Mouse (Mus musculus) adrenal gland, postnatal 4 days (tissue): ENCODE results near the gene Frk. TPM values are rescaled to one million over a fixed set of nuclear protein-coding genes. Genes with fewer than 3 reads are reported as not detected.
"Not testable (repeated sequence)": the region's sequence is repeated elsewhere in the genome, so short reads cannot be mapped to it uniquely, and the experiment has no call there.

ENCODE experiments used
- DNase-seq, 2 experiments: peaks; one replicate each; pipeline ENCODE4 v3.0.0; 2021 to 2022; ENCODE audit warnings: low spot score in 2 of 2, mixed read lengths in 2 of 2
- total RNA-seq, 2 experiments: library from RNA; stranded (reverse); gene quantifications; 2 replicates each; pipeline ENCODE4 v1.2.3; 2021

Frk gene
- total RNA-seq, 2 experiments from 2014 or later = 17.0 to 19.0 TPM

DNA sequence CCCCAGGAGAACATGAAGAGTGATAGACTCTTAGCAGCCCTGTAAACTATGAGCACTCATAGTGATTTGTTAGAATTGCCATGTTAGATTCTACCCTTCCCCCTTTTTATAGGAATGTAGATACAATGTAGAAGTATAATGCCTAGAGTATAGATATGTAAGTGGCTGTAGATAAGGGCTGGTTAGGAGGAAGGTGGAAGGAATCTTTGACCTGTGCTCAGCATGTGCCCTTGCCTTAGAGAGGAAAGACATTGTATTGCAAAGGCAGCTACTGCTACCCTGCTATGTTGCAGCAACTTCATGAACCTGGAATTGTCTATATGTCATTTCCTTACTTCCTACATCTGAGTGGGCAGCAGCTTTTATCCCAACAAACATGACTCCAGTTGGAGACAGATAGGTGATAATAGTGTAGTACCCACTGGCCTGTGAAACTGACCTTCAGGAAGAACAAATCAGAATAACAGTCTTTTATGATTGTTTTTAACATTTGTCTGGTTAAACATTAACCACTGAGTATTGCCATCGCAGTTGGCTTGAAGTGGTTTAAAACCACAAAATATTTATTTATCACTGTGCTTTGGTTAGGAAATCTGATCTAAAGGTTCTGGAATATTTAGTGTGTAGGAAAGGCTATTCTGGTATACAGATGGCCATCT is 80.4 kb downstream of the Frk start:
- DNase-seq = no peak

DNA sequence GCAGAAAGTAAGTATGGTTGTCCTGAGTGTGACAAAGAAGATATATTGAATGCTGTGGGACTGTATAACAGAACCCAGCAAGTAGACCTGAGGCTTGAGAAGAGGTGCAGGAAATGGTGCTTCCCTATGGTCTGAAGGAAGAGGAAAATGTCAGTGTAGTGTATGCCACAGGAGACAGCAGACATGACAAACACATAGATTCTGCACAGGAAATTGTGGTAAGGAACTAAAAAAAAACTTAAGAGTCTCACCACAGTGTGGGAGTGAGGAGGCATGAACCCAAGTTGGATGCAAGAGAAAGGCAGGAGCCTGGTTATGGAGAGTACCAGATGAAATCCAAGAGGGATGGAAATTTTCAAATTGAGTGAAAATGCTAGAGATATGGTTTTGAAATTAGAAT is 132.3 kb downstream of the Frk start:
- no peak for DNase-seq

DNA sequence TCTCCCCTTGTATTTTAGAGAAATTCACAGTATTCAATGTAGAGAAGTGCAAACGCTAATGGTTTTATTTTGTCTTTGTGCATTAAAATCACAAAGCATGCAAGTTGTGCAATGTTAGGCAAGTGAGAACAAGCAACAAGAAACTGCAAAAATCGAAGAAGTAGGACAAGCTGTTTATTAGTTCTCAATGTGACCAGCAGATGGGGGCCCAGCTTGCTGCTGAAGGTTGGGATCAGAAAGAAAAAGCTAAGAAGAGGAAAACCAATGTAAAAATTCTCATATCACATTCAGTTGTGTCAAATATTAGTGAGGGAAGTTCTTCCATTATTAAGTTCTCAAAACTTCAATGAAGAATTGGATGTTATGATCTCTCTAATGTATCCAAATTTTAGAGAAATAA is 134.0 kb downstream of the Frk start:
- no peak for DNase-seq

DNA sequence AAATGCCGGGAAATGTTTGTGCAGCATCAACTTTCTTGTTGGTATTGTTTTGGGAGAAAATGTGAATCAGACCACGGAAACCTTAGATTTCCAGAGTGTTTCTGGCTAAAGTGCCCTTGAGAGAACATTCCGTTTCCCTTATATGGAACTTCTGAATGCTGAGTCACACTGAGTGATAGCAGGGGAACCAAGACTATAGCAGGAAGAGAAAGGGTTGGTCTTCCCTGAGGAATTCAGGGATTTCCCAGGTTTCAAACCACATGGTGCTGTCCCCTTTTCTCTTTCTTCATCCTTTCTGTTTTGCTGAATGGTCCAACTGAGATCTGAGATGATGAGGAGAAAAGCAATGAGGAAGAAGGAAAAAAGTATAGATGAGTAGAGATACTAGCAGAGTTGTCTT is 135.3 kb downstream of the Frk start:
- no peak for DNase-seq

DNA sequence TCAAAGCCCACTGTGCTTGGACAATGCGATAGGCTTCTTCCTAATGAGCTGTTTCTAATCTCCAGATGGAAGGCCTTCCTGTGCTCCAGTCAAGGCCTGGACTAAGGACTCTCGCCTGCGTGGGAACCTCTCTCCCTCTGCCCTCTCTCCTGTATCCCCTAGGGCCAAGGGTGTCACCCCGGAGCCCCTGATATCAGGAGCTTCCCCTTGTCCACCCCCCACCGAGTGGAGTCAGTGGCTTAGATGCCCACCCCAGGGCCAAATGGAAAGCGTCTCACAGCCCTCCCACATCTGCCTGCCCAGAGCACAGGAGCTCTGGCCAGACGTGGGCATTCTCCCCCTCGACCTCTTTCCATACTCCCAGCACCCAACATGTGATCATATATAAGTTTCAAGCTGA is 137.3 kb downstream of the Frk start:
- not testable (repeated sequence) for DNase-seq

DNA sequence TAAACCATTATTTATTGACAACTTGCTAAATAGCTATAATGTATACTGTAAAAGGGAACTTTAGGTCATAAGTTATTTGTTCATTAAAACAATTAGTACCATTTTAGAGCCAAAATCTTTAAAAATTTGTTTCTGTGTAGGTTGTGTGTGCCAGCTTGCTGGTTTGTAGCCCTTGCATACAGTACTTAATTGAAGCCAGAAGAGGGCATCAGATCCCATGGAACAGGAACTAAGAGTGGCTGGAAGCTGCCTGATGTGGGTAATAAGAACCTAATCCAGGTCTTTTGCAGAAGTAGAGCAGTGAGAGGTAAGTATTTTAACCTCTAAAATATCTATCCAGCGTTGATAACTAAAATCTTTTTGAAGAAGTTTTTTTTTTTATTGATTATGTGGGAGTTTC is 155.0 kb downstream of the Frk start:
- no peak for DNase-seq

Other genes with a start within 250 kb of the Frk start
- gene Tspyl1, start 201.2 kb upstream of the Frk start, total RNA-seq = 10 to 100 TPM; 61.4 to 65.3 TPM
- gene Tspyl4, start 186.0 kb upstream of the Frk start, total RNA-seq = 10 to 100 TPM; 24.7 to 29.1 TPM
- under 1 TPM; 0.39 to 0.48 TPM for gene Col10a1, start 93.4 kb upstream of the Frk start, total RNA-seq
- gene Nt5dc1, start 64.8 kb upstream of the Frk start, total RNA-seq = 10 to 100 TPM; 20.6 to 22.4 TPM